Comparison of ENCODE assay signal across 8 mouse cellular contexts in the genomic region with DNA sequence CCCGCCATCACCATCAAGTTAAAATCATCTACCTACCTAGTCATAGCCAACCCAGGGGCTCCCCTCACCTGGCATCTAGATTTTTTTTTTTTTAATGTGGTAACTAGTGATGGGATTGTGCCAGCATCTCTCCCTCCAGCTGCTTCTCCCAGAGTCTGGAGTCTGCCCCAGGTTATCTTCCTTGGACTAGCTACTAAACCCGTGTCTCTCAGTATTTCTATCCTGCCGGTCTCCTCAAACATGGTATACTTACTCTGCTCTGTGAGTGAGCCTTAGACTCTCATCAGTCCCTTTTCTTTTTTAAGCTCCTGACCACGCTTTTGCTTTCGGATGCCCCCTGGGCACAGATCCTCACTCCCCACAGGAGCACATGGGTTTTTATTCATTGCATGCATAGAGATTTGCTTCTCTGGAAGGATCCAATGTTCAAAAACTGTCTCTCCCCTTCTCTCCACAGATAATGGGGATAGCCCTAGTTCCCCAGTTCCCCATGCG. TPM values are rescaled to one million over a fixed set of nuclear protein-coding genes. Genes with fewer than 3 reads are reported as not detected.
DNase-seq lines count a peak whose midpoint lies in the region; ATAC-seq and TF ChIP-seq lines count a peak whose summit lies in the region.

No protein-coding gene starts in this region.

- no peak for ATAC-seq in heart, embryonic 12.5 days (ENCODE audit: insufficient number of reproducible peaks, low FRiP score)
- ATAC-seq in forebrain, postnatal 0 days, result no peak

- in situ Hi-C loops in ES-E14 (cut with MboI; ENCODE audit: low sequenced_read_pairs in 2 of 2, unreplicated experiment in 2 of 2), result loop anchor here in 1 of 2 experiments (10.0 kb wide), 1 partner anchor 64 kb away; no protein-coding TSS in a partner anchor

- H3K4me2 ChIP-seq in heart, embryonic 12.5 days, result peak overlapping the region; percentile 90
- peak overlapping the region; percentile 95 for H3K4me2 ChIP-seq in forebrain, postnatal 0 days (ENCODE audit: low read depth)

- DNase-seq in heart, postnatal 14 days, result no peak
- no peak for DNase-seq in ES-E14 (ENCODE audit: low read depth, low spot score)
- no peak for DNase-seq in forebrain, postnatal 0 days
- DNase-seq in thymus, postnatal 10 days (ENCODE audit: low spot score in 2 of 2), result no peak
- DNase-seq in adrenal gland, postnatal 4 days (ENCODE audit: low spot score in 2 of 2), result no peak
- DNase-seq in gastrocnemius, postnatal 14 days, result no peak

- no peak for TF ChIP-seq CTCF in forebrain, postnatal 0 days (IDR thresholded peaks at IDR 0.05; ENCODE audit: low read depth)

- no peaks in the 10 kb centered on the region for H3K36me3 ChIP-seq in heart, embryonic 12.5 days
- H3K36me3 ChIP-seq in ES-E14 (ENCODE audit: control insufficient read depth, insufficient read depth, low read length, poor library complexity, severe bottlenecking) (no peaks in the 10 kb centered on the region), macrophage (ENCODE audit: inconsistent target) (no peaks in the 10 kb centered on the region)
- no peaks in the 10 kb centered on the region for H3K36me3 ChIP-seq in forebrain, postnatal 0 days (ENCODE audit: insufficient read depth)

- WGBS in heart, embryonic 12.5 days, result 34% methylated on average over 6 of the region's 6 CpGs
- WGBS in forebrain, postnatal 0 days, result 10% methylated on average over 6 of the region's 6 CpGs
- 77% methylated on average over 6 of the region's 6 CpGs for whole genome bisulfite sequencing in macrophage (ENCODE audit: missing documents)

- H3K4me1 ChIP-seq in heart, embryonic 12.5 days (replicated peaks), result peaks cover 35% of the 10 kb centered on the region
- H3K4me1 ChIP-seq in ES-E14 (ENCODE audit: control insufficient read depth in 2 of 2, insufficient read depth in 2 of 2, low read length in 2 of 2, poor library complexity in 1 of 2), result peaks cover 11 to 21% of the 10 kb centered on the region in 2 experiments; a peak in 3 of 4 replicates
- H3K4me1 ChIP-seq in forebrain, postnatal 0 days (ENCODE audit: insufficient read depth), result peaks cover 15% of the 10 kb centered on the region

- no peaks in the 10 kb centered on the region for H3K9me3 ChIP-seq in heart, embryonic 12.5 days (replicated peaks)
- H3K9me3 ChIP-seq in ES-E14 (ENCODE audit: control insufficient read depth, insufficient read depth, low read depth, low read length), result no peaks in the 10 kb centered on the region
- H3K9me3 ChIP-seq in forebrain, postnatal 0 days (ENCODE audit: low read length), result no peaks in the 10 kb centered on the region

- peak overlapping the region; percentile 58 for H3K4me3 ChIP-seq in heart, embryonic 12.5 days
- H3K4me3 ChIP-seq in ES-E14 (ENCODE audit: insufficient read depth in 1 of 2, low read depth in 1 of 2, low read length in 2 of 2, poor library complexity in 1 of 2, severe bottlenecking in 1 of 2) (peak overlapping the region; percentile 63 to 65), macrophage (ENCODE audit: inconsistent target) (peak overlapping the region; percentile 17)
- H3K4me3 ChIP-seq in forebrain, postnatal 0 days (ENCODE audit: low read depth, low read length), result peak overlapping the region; percentile 55

- H3K9ac ChIP-seq in heart, embryonic 12.5 days, result peak overlapping the region; percentile 79; the same call in 1 of the 2 replicates
- peak overlapping the region; percentile 84 for H3K9ac ChIP-seq in ES-E14 (ENCODE audit: insufficient read depth, low read depth, low read length, poor library complexity, severe bottlenecking)
- H3K9ac ChIP-seq in forebrain, postnatal 0 days, result peak overlapping the region; percentile 63

- peak overlapping the region; percentile 90 for H3K27ac ChIP-seq in heart, embryonic 12.5 days (ENCODE audit: poor library complexity, severe bottlenecking)
- peak overlapping the region; percentile 98 for H3K27ac ChIP-seq in ES-E14 (ENCODE audit: insufficient read depth, low read depth, low read length, poor library complexity, severe bottlenecking)
- H3K27ac ChIP-seq in forebrain, postnatal 0 days (ENCODE audit: low read depth, low read length), result peak overlapping the region; percentile 84; the same call in 1 of the 2 replicates
- H3K27ac ChIP-seq in macrophage, result no peak overlapping the region

- intact Hi-C loops in heart, postnatal 14 days (cut with DNase I), result loop anchor here (1.0 kb wide), 1 partner anchor 69 kb away; no protein-coding TSS in a partner anchor
- intact Hi-C loops in gastrocnemius, postnatal 14 days (cut with DNase I; ENCODE audit: low total_unique reads), result no loop called here

- no peaks in the 10 kb centered on the region for H3K27me3 ChIP-seq in heart, embryonic 12.5 days (replicated peaks)
- no peaks in the 10 kb centered on the region for H3K27me3 ChIP-seq in forebrain, postnatal 0 days (ENCODE audit: insufficient read depth, low read length)

- no peaks in the 10 kb centered on the region for H3K79me2 ChIP-seq in macrophage (ENCODE audit: inconsistent target)

TF ChIP-seq in ES-E14, 5 proteins besides CTCF, POLR2A, EP300 and RAD21:
- TF ChIP-seq ZNF384 (IDR thresholded peaks at IDR 0.05; ENCODE audit: low read depth, low read length) (no peak), MAFK (IDR thresholded peaks at IDR 0.05; ENCODE audit: insufficient read depth, low read depth, low read length) (no peak), HCFC1 (IDR thresholded peaks at IDR 0.05; ENCODE audit: borderline replicate concordance, insufficient read depth, low read length) (no peak), ZC3H11A (IDR thresholded peaks at IDR 0.05; ENCODE audit: borderline replicate concordance, low read depth, low read length) (no peak), CHD2 (IDR thresholded peaks at IDR 0.05; ENCODE audit: low read depth, low read length) (no peak)
TF ChIP-seq in ES-E14: peak in this region for 0.

RNA-seq across cellular contexts. Expression of a gene that starts 35.9 kb away (rescaled TPM):
- polyA plus RNA-seq in heart, embryonic 12.5 days (2016; fragmentation: Nextera tagmentation; extraction: Ambion mirVana), result 4.1 and 5.6 TPM in 2 replicates
- total RNA-seq in heart, postnatal 14 days (2021), result 10 to 100 TPM; 27.8 to 30.3 TPM
- 2.1 and 2.5 TPM in 2 replicates for total RNA-seq in ES-E14 (2012; rRNA removed)
- 3.4 and 5.5 TPM in 2 replicates for total RNA-seq in forebrain, postnatal 0 days (2014; rRNA removed)
- polyA plus RNA-seq in forebrain, postnatal 0 days (2015; fragmentation: Nextera tagmentation; extraction: Ambion mirVana), result 0.75 and 1.2 TPM in 2 replicates
- total RNA-seq in macrophage (2018; cell fraction: chromatin; rRNA removed), result 10 to 100 TPM in 4 of 26 experiments, 1 to 10 TPM in 22; 3.2 to 13.0 (median 7.7) TPM
- total RNA-seq in macrophage (2018; cell fraction: cytosol; rRNA removed), result 1 to 10 TPM; 2.5 to 5.3 (median 3.8) TPM
- total RNA-seq in macrophage (2018; cell fraction: nucleus; rRNA removed), result 1 to 10 TPM; 2.8 to 8.7 (median 4.5) TPM
- 2.5 to 3.7 TPM (median 3.4 TPM) in 3 replicates for polyA plus RNA-seq in macrophage (2018)
- total RNA-seq in adrenal gland, postnatal 4 days (2021), result 1 to 10 TPM; 6.1 to 7.4 TPM
- total RNA-seq in gastrocnemius, postnatal 14 days (2021), result 10 to 100 TPM in 1 of 2 experiments, 1 to 10 TPM in 1; 8.4 to 15.9 TPM
